Mouse (Mus musculus): ENCODE results near the gene Slc5a7.

Gene Slc5a7

GRCm38 (mm10) chr17:54298934-54299333 lies at the start of gene Slc5a7:
Gene Slc5a7 (minus strand): TSS chr17:54299034.
- no peak for DNase-seq (ENCODE audit: low spot score in 2 of 2)

GRCm38 (mm10) chr17:54347672-54348071 lies 48.8 kb upstream of the Slc5a7 start:
- DNase-seq (ENCODE audit: low spot score in 2 of 2), result no peak

DNA sequence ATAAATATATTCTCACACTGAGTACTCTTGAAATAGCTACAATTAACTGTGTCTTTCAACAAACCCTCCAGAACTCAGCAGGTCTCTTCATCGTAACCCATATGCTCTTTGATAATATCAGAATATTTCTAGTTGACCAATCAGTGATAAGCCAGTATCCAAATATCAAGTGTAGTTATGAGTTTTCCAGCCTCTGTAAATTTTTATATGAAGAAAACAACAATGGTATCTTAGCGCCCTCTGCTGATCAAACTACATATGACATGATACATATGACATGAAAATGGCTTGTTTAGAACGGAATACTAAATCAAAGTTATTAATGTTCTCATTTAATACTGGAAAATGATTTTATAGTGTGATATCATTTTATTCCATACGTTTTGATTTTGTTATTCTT lies 44.6 kb upstream of the Slc5a7 start:
- no peak for DNase-seq (ENCODE audit: low spot score in 2 of 2)

DNA sequence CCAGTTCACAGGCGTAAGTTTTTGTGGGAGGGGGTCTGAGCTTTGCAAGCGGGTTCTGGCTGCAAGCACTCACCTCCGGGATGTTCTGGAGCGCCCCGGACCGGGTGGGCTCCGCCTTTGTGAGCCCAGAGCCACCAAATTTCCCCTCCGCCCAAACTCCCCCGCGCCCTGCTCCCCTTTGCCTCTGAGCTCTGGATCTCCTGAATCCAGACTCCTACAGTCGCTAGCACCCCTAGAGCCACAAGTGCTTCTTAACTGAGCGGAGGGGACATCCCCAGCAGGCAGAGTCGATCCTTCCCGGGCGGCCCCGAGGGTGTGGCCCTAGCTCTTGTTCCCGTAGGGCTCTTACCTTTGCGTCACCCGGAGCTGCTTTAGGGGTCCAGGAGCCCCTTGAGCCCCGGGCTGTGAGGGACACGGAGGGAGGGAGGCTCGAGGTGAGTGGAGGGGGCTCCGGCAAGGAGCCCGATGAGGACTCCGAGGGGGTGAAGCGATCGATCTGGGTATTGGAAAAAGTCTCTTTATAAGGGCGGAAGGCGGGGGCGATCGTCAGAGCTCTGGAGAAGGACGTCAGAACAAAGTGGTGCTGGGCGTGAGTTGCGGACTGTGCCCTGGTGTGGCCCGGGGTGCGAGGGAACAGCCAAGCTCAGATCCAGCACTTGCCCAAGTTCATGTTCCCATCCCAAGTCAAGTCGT lies 456 bp downstream of the Slc5a7 start:
- no peak for DNase-seq (ENCODE audit: low spot score in 2 of 2)

GRCm38 (mm10) chr17:54250783-54251182 lies 48.1 kb downstream of the Slc5a7 start:
- DNase-seq (ENCODE audit: low spot score in 2 of 2), result no peak

- no peak for DNase-seq (ENCODE audit: low spot score in 2 of 2)
These were observed 55.1 kb downstream of the Slc5a7 start for GRCm38 (mm10) chr17:54243650-54244300.

DNA sequence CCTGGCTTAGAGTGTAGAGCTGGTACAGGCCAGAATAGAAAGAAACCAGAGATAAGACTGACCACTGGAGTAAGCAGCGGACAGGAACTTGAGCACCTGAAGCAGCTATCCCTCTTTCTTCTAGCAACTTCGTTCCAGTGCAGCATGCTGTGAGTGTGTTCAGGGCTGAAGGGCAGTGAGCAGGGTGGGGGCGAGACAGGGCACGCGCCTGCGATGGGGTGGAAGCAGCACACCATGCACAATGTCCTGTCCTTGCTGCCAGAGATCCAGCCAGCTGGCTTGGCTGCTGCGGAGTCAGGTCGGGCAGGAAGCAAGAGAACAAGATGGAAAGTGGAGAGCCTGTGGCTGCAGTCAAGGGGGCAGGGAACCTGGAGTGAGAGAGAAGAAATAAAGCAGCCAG lies 59.4 kb downstream of the Slc5a7 start:
- DNase-seq (ENCODE audit: low spot score in 2 of 2), result no peak

All from spleen, postnatal 4 days (tissue).